Mouse (Mus musculus) ovary, postnatal 36 days (tissue): ENCODE measurements around the gene Cd101.
A peak's percentile ranks its signal among the peaks of the same experiment; 100 is the strongest.

Experiments used
- DNase-seq: peaks from one replicate; pipeline ENCODE4 v3.0.0; 2022; ENCODE audit warnings: low spot score, mixed read lengths

The Cd101 gene

GRCm38 (mm10) chr3:101003575-101004356 lies 25.6 kb downstream of the Cd101 start:
- DNase-seq, result no peak

GRCm38 (mm10) chr3:100999732-101000131 lies 29.6 kb downstream of the Cd101 start:
- no peak for DNase-seq

- DNase-seq, result peak; percentile 54
These were observed 30.4 kb downstream of the Cd101 start for GRCm38 (mm10) chr3:100998904-100999340.

GRCm38 (mm10) chr3:100997785-100998570 lies 31.4 kb downstream of the Cd101 start:
- no peak for DNase-seq

- DNase-seq, result no peak
These were observed 35.1 kb downstream of the Cd101 start for GRCm38 (mm10) chr3:100994252-100994651.

GRCm38 (mm10) chr3:100993718-100994117 lies 35.6 kb downstream of the Cd101 start:
- no peak for DNase-seq

- DNase-seq, result no peak
These were observed 36.2 kb downstream of the Cd101 start for GRCm38 (mm10) chr3:100993158-100993557.

GRCm38 (mm10) chr3:100990231-100990630 lies 39.1 kb downstream of the Cd101 start:
- DNase-seq, result no peak

- DNase-seq, result no peak
These were observed 39.9 kb downstream of the Cd101 start for GRCm38 (mm10) chr3:100989417-100989816.

- DNase-seq, result no peak
These were observed 50.1 kb downstream of the Cd101 start for GRCm38 (mm10) chr3:100979290-100979689.

- no peak for DNase-seq
These were observed 55.5 kb downstream of the Cd101 start for GRCm38 (mm10) chr3:100973906-100974305.

GRCm38 (mm10) chr3:100969176-100969917 lies 60.0 kb downstream of the Cd101 start, which contains the start of gene Ttf2:
Ttf2 (minus strand) TSS chr3:100969663.
- peak; percentile 91 for DNase-seq

GRCm38 (mm10) chr3:100963849-100964542 lies 65.4 kb downstream of the Cd101 start:
- DNase-seq, result no peak

- DNase-seq, result no peak
These were observed 67.9 kb downstream of the Cd101 start for GRCm38 (mm10) chr3:100961501-100961900.

GRCm38 (mm10) chr3:100961007-100961406 lies 68.3 kb downstream of the Cd101 start:
- DNase-seq, result no peak

- DNase-seq, result no peak
These were observed 74.7 kb downstream of the Cd101 start for GRCm38 (mm10) chr3:100954616-100955015.

- no peak for DNase-seq
These were observed 77.8 kb downstream of the Cd101 start for GRCm38 (mm10) chr3:100951531-100951930.

- no peak for DNase-seq
These were observed 82.1 kb downstream of the Cd101 start for GRCm38 (mm10) chr3:100947286-100947685.
